Mouse (Mus musculus): Measurements from ENCODE around the gene Etfrf1.

GRCm38 (mm10) chr6:145250185-145250791, 39.4 kb downstream of the Etfrf1 start, which contains the start of gene Kras:
- TF ChIP-seq GATA1 (IDR thresholded peaks at IDR 0.05; ENCODE audit: low read depth, low read length) (no peak), HCFC1 (IDR thresholded peaks at IDR 0.05; ENCODE audit: low read depth, low read length) (peak; percentile 70), ZMIZ1 (IDR thresholded peaks at IDR 0.05; ENCODE audit: low read depth, low read length) (0 out of 2 replicates have a peak, but pooled peaks have one; percentile 15), CTCF (IDR thresholded peaks at IDR 0.05 in 2 of 3, conservative IDR thresholded peaks at IDR 0.05 in 1 of 3; ENCODE audit: control insufficient read depth in 1 of 3, insufficient read depth in 1 of 3, low read depth in 2 of 3, low read length in 3 of 3, poor library complexity in 1 of 3, severe bottlenecking in 1 of 3) (no peak), ZNF384 (IDR thresholded peaks at IDR 0.05; ENCODE audit: low read depth, low read length) (no peak), POLR2A (IDR thresholded peaks at IDR 0.05; ENCODE audit: control insufficient read depth in 1 of 2, insufficient read depth in 1 of 2, low read depth in 1 of 2, low read length in 2 of 2, poor library complexity in 1 of 2) (peak; percentile 54 to 70), ZC3H11A (IDR thresholded peaks at IDR 0.05; ENCODE audit: low read depth, low read length) (no peak), EP300 (IDR thresholded peaks at IDR 0.05; ENCODE audit: low read depth in 1 of 2, low read length in 2 of 2) (peak in 1 of 2 experiments; percentile 27; a peak in 1 of 4 replicates)

Measured in MEL (cell line).